Mouse (Mus musculus) neural tube, embryonic 11.5 days (tissue): ENCODE data around the gene Kif11. TPM values are rescaled to one million over a fixed set of nuclear protein-coding genes. Genes with fewer than 3 reads are reported as not detected.

Experiments
- ATAC-seq: fragments of 200-750 bp; cut with Nextera tagmentation; 2 replicates; pipeline ENCODE4 v1.8.0; 2017; ENCODE audit warnings: moderate number of reproducible peaks, mild to moderate bottlenecking, moderate TSS enrichment, moderate library complexity; ENCODE audit not compliant: insufficient read depth, low FRiP score, low TSS enrichment
- DNase-seq: peaks from one replicate; pipeline ENCODE4 v3.0.0-alpha.2; 2015; ENCODE audit warnings: low spot score
- H3K27ac ChIP-seq: fragments of 300-500 bp; sonication (generic); 2 replicates; pipeline ENCODE4 v1.5.1; 2014; ENCODE audit warnings: low read depth, mild to moderate bottlenecking, low read length
- H3K27me3 ChIP-seq: fragments of 300-500 bp; sonication (generic); 2 replicates; pipeline ENCODE4 v1.6.1; 2014; ENCODE audit warnings: mild to moderate bottlenecking, low read length, mixed read lengths; ENCODE audit not compliant: control insufficient read depth, insufficient read depth
- H3K36me3 ChIP-seq: fragments of 300-500 bp; sonication (generic); 2 replicates; pipeline ENCODE4 v1.6.1; 2014; ENCODE audit warnings: mild to moderate bottlenecking, low read length, moderate library complexity, mixed read lengths; ENCODE audit not compliant: control insufficient read depth, insufficient read depth
- H3K4me1 ChIP-seq: fragments of 300-500 bp; sonication (generic); 2 replicates; pipeline ENCODE4 v1.6.1; 2014; ENCODE audit warnings: low read length, mixed read lengths; ENCODE audit not compliant: control insufficient read depth, insufficient read depth
- H3K4me2 ChIP-seq: fragments of 300-500 bp; sonication (generic); 2 replicates; pipeline ENCODE4 v1.6.1; 2014; ENCODE audit warnings: low read depth, mild to moderate bottlenecking, moderate library complexity
- H3K4me3 ChIP-seq: fragments of 300-500 bp; sonication (generic); 2 replicates; pipeline ENCODE4 v1.5.1; 2014; ENCODE audit warnings: low read depth, low read length
- H3K9ac ChIP-seq: fragments of 300-500 bp; sonication (generic); 2 replicates; pipeline ENCODE4 v1.6.1; 2014; ENCODE audit warnings: mild to moderate bottlenecking, low read length
- H3K9me3 ChIP-seq: fragments of 300-500 bp; sonication (generic); 2 replicates; pipeline ENCODE4 v1.6.1; 2016; ENCODE audit warnings: low read length; ENCODE audit not compliant: control insufficient read depth
- WGBS: fragments of 180-500 bp; shearing (Covaris S2); extraction: QIAGEN DNeasy Blood & Tissue Kit; methylation state at CpG from one replicate; pipeline ENCODE4 v1.1.7; 2014; 5-methylcytosine and 5-hydroxymethylcytosine counted together
- polyA plus RNA-seq: library from polyadenylated mRNA; unstranded; fragments of >200 nt; fragmentation: Nextera tagmentation; extraction: Ambion mirVana; gene quantifications from 2 replicates; pipeline ENCODE4 v1.2.1, GENCODE M21; 2014

The Kif11 gene
- polyA plus RNA-seq, 1 experiment from 2014 or later: 75.9 TPM

GRCm38 (mm10) chr19:37369921-37370320 lies 6.3 kb upstream of the Kif11 start:
- Histone ChIP-seq H3K27ac (no peak overlapping the region), H3K4me1 (no peaks in the 10 kb centered on the region), H3K4me3 (no peak overlapping the region), H3K9me3 (no peaks in the 10 kb centered on the region), H3K9ac (no peak overlapping the region), H3K27me3 (no peaks in the 10 kb centered on the region), H3K4me2 (no peak overlapping the region), H3K36me3 (no peaks in the 10 kb centered on the region)
- WGBS: 93% methylated on average over 4 of the region's 4 CpGs
- DNase-seq (no peak), ATAC-seq (no peak)

GRCm38 (mm10) chr19:37370356-37370755 lies 5.8 kb upstream of the Kif11 start:
- Histone ChIP-seq H3K9me3 (no peaks in the 10 kb centered on the region), H3K27me3 (no peaks in the 10 kb centered on the region), H3K9ac (no peak overlapping the region), H3K4me1 (peaks cover under 1% of the 10 kb centered on the region; the same call in 1 of the 2 replicates), H3K4me2 (no peak overlapping the region), H3K27ac (no peak overlapping the region), H3K4me3 (no peak overlapping the region), H3K36me3 (no peaks in the 10 kb centered on the region)
- ATAC-seq (no peak), DNase-seq (no peak)
- WGBS: 66% methylated on average over 5 of the region's 5 CpGs

GRCm38 (mm10) chr19:37374941-37375754 lies 1.1 kb upstream of the Kif11 start:
- Histone ChIP-seq H3K9ac (peak overlapping the region; percentile 74), H3K27ac (peak overlapping the region; percentile 85), H3K4me1 (peaks cover 5% of the 10 kb centered on the region; the same call in 1 of the 2 replicates), H3K36me3 (no peaks in the 10 kb centered on the region), H3K4me3 (peak overlapping the region; percentile 84), H3K9me3 (no peaks in the 10 kb centered on the region), H3K27me3 (no peaks in the 10 kb centered on the region), H3K4me2 (peak overlapping the region; percentile 59)
- no peak for DNase-seq
- 27% methylated on average over 7 of the region's 7 CpGs for WGBS
- no peak for ATAC-seq

GRCm38 (mm10) chr19:37376841-37377240 lies 638 bp downstream of the Kif11 start:
- Histone ChIP-seq H3K27ac (no peak overlapping the region), H3K9ac (peak overlapping the region; percentile 85), H3K9me3 (no peaks in the 10 kb centered on the region), H3K36me3 (no peaks in the 10 kb centered on the region), H3K4me1 (peaks cover 5% of the 10 kb centered on the region; the same call in 1 of the 2 replicates), H3K4me3 (peak overlapping the region; percentile 84), H3K4me2 (peak overlapping the region; percentile 51), H3K27me3 (no peaks in the 10 kb centered on the region)
- ATAC-seq (no peak), DNase-seq (no peak)
- 1% methylated on average over 11 of the region's 11 CpGs for WGBS

GRCm38 (mm10) chr19:37377404-37377990 lies 1.3 kb downstream of the Kif11 start:
- Histone ChIP-seq H3K9me3 (no peaks in the 10 kb centered on the region), H3K27ac (no peak overlapping the region), H3K4me3 (peak overlapping the region; percentile 84), H3K36me3 (no peaks in the 10 kb centered on the region), H3K4me1 (peaks cover 5% of the 10 kb centered on the region; the same call in 1 of the 2 replicates), H3K9ac (peak overlapping the region; percentile 50), H3K27me3 (no peaks in the 10 kb centered on the region), H3K4me2 (peak overlapping the region; percentile 51)
- DNase-seq: no peak
- WGBS: 31% methylated on average over 8 of the region's 8 CpGs
- no peak for ATAC-seq

- WGBS: 83% methylated on average over 6 of the region's 6 CpGs
- Histone ChIP-seq H3K9ac (no peak overlapping the region), H3K36me3 (no peaks in the 10 kb centered on the region), H3K27me3 (no peaks in the 10 kb centered on the region), H3K4me2 (no peak overlapping the region), H3K4me3 (peak overlapping the region; percentile 8; the same call in 1 of the 2 replicates), H3K9me3 (no peaks in the 10 kb centered on the region), H3K27ac (no peak overlapping the region), H3K4me1 (peaks cover 5% of the 10 kb centered on the region; the same call in 1 of the 2 replicates)
- ATAC-seq (no peak), DNase-seq (no peak)
These were observed 2.6 kb downstream of the Kif11 start for GRCm38 (mm10) chr19:37378816-37379215.

DNA sequence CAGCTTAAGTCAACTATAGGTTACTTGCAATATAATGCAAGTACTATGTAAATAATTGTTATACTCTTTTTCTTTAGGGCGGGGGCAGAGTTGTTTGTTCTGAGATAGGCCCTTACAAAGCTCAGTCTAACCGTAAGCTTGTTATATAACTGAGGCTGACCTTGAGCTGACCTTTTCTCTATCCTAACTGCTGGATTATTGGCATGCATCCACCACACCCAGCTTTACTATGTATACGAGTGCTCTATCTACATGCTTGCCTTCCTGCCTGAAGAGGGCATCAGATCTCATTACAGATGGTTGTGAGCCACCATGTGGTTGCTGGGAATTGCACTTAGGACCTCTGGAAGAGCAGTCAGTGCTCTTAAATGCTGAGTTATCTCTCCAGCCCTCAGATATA lies 9.9 kb downstream of the Kif11 start:
- H3K9me3 ChIP-seq: no peaks in the 10 kb centered on the region
- no peak overlapping the region for H3K4me3 ChIP-seq
- H3K4me1 ChIP-seq: no peaks in the 10 kb centered on the region
- H3K27me3 ChIP-seq: no peaks in the 10 kb centered on the region
- 84% methylated on average over 3 of the region's 3 CpGs for WGBS
- H3K9ac ChIP-seq: no peak overlapping the region
- no peak overlapping the region for H3K27ac ChIP-seq
- DNase-seq: no peak
- H3K36me3 ChIP-seq: peaks cover 4% of the 10 kb centered on the region; the same call in 1 of the 2 replicates
- ATAC-seq: no peak
- no peak overlapping the region for H3K4me2 ChIP-seq

DNA sequence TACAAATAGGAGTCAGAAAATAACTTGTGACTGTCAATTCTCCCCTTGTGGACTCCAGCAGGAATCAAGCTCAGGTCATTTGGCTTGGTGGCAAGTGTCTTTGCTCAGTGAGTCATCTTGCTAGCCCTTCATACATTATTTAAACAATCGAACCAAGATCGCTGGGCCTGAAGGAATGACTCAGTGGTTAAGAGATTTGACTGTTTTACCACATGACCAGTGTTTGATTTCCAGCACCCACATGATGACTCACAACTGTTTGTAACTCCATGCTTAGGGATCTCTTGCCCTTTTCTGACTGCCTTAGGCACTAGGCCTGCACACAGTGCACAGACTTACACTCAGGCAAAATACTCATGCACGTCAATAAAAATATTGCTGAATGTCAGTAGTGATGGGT lies 15.7 kb downstream of the Kif11 start:
- Histone ChIP-seq H3K4me3 (no peak overlapping the region), H3K27ac (no peak overlapping the region), H3K4me2 (no peak overlapping the region), H3K9ac (no peak overlapping the region), H3K4me1 (no peaks in the 10 kb centered on the region), H3K9me3 (no peaks in the 10 kb centered on the region), H3K27me3 (no peaks in the 10 kb centered on the region), H3K36me3 (peaks cover 8% of the 10 kb centered on the region)
- DNase-seq (no peak), ATAC-seq (no peak)
- WGBS: 97% methylated on average over 3 of the region's 3 CpGs

- ATAC-seq (no peak), DNase-seq (no peak)
- 95% methylated on average over 3 of the region's 3 CpGs for WGBS
These were observed 20.1 kb downstream of the Kif11 start for GRCm38 (mm10) chr19:37396279-37396678.

More at GRCm38 (mm10) chr19:37396279-37396678, 20.1 kb downstream of the Kif11 start:
- H3K9ac ChIP-seq: no peak overlapping the region
- H3K36me3 ChIP-seq: peaks cover 10% of the 10 kb centered on the region
- no peaks in the 10 kb centered on the region for H3K4me1 ChIP-seq
- H3K27ac ChIP-seq: no peak overlapping the region
- H3K9me3 ChIP-seq: no peaks in the 10 kb centered on the region
- no peak overlapping the region for H3K4me2 ChIP-seq
- H3K27me3 ChIP-seq: no peaks in the 10 kb centered on the region
- no peak overlapping the region for H3K4me3 ChIP-seq
